Mouse (Mus musculus) 3134 (cell line): Measurements from ENCODE around the gene Dnajb14.
A peak's percentile ranks its signal among the peaks of the same experiment; 100 is the strongest.

ENCODE experiments used
- DNase-seq: peaks from one replicate; pipeline ENCODE4 v3.0.0-alpha.2; 2011; ENCODE audit warnings: low spot score; ENCODE audit not compliant: insufficient read length; ENCODE audit errors: extremely low read depth

The Dnajb14 gene

GRCm38 (mm10) chr3:137862600-137862999, 4.9 kb upstream of the Dnajb14 start:
- DNase-seq, result no peak

GRCm38 (mm10) chr3:137863330-137864123, 3.9 kb upstream of the Dnajb14 start:
- no peak for DNase-seq

- DNase-seq, result peak; percentile 97
Observed at GRCm38 (mm10) chr3:137864124-137864987, 3.1 kb upstream of the Dnajb14 start, which contains the start of gene H2afz. H2afz (plus strand) TSS chr3:137864487.

- DNase-seq, result peak; percentile 88
Observed at GRCm38 (mm10) chr3:137864988-137865982, 2.2 kb upstream of the Dnajb14 start.

- no peak for DNase-seq
Observed at GRCm38 (mm10) chr3:137867133-137867436, 390 bp upstream of the Dnajb14 start.

- DNase-seq, result no peak
Observed at GRCm38 (mm10) chr3:137868094-137868913, 829 bp downstream of the Dnajb14 start.

- no peak for DNase-seq
Observed at GRCm38 (mm10) chr3:137869395-137869794, 1.9 kb downstream of the Dnajb14 start.

- DNase-seq, result no peak
Observed at GRCm38 (mm10) chr3:137879313-137879712, 11.8 kb downstream of the Dnajb14 start.

GRCm38 (mm10) chr3:137880109-137880748, 12.8 kb downstream of the Dnajb14 start:
- no peak for DNase-seq

- DNase-seq, result no peak
Observed at GRCm38 (mm10) chr3:137881093-137881492, 13.6 kb downstream of the Dnajb14 start.

GRCm38 (mm10) chr3:137887961-137888360, 20.5 kb downstream of the Dnajb14 start:
- DNase-seq, result no peak

GRCm38 (mm10) chr3:137891089-137891488, 23.6 kb downstream of the Dnajb14 start:
- no peak for DNase-seq

GRCm38 (mm10) chr3:137892118-137892517, 24.6 kb downstream of the Dnajb14 start:
- no peak for DNase-seq

GRCm38 (mm10) chr3:137893789-137894188, 26.3 kb downstream of the Dnajb14 start:
- no peak for DNase-seq

- DNase-seq, result no peak
Observed at GRCm38 (mm10) chr3:137895196-137895595, 27.7 kb downstream of the Dnajb14 start.

- no peak for DNase-seq
Observed at GRCm38 (mm10) chr3:137896386-137896785, 28.9 kb downstream of the Dnajb14 start.

- DNase-seq, result no peak
Observed at GRCm38 (mm10) chr3:137896867-137897266, 29.4 kb downstream of the Dnajb14 start.

- DNase-seq, result no peak
Observed at GRCm38 (mm10) chr3:137897685-137898084, 30.2 kb downstream of the Dnajb14 start.

GRCm38 (mm10) chr3:137900149-137900548, 32.7 kb downstream of the Dnajb14 start:
- DNase-seq, result no peak
